Mouse (Mus musculus): ENCODE results near the gene Coq9. TPM values are rescaled to one million over a fixed set of nuclear protein-coding genes. Genes with fewer than 3 reads are reported as not detected.

Gene Coq9
- polyA plus RNA-seq, 2 experiments = 38.5 to 44.3 TPM

GRCm38 (mm10) chr8:94810855-94811254 is 27.3 kb upstream of the Coq9 start:
- Histone ChIP-seq H3K27me3 (ENCODE audit: control insufficient read depth, insufficient read depth, low read length) (no peaks in the 10 kb centered on the region), H3K9me3 (ENCODE audit: control insufficient read depth, low read length) (no peaks in the 10 kb centered on the region), H3K4me3 (ENCODE audit: insufficient read depth in 1 of 2, low read depth in 2 of 2, low read length in 2 of 2) (no peak overlapping the region), H3K4me1 (replicated peaks; ENCODE audit: control insufficient read depth in 2 of 2, insufficient read depth in 2 of 2, low read length in 1 of 2) (peaks cover 4% of the 10 kb centered on the region in 2 experiments; a peak in 1 of 4 replicates), H3K9ac (replicated peaks) (no peak overlapping the region), H3K4me2 (ENCODE audit: low read depth) (no peak overlapping the region), H3K36me3 (replicated peaks; ENCODE audit: control insufficient read depth, insufficient read depth, low read depth) (no peaks in the 10 kb centered on the region), H3K27ac (no peak overlapping the region)
- DNase-seq (ENCODE audit: low read depth in 3 of 3, low spot score in 3 of 3) (no peak), ATAC-seq (ENCODE audit: insufficient read depth) (no peak)
- TF ChIP-seq EP300 (IDR thresholded peaks at IDR 0.05; ENCODE audit: low read depth) (no peak), CTCF (IDR thresholded peaks at IDR 0.05; ENCODE audit: low read depth) (no peak)
- 68% methylated on average over 5 of the region's 5 CpGs for WGBS (ENCODE audit: insufficient replicate concordance)

DNA sequence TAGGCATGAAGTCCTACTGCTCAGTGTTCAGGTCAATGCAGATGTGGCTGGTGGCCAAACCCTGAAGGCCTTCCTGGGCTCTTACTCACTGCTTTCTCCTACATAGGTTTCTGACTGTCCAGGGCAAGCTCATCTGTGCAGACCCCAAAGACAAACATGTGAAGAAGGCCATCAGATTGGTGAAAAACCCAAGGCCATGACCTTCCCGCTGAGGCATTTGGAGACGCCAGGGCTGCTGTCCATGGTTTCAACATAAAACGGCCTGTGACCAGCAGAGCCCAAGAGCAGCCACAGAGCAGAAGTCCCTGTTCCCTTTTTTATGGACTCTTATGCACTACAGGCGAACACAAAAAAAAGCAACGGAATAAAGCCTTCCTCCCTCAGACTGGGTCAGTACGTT is 26.5 kb upstream of the Coq9 start:
- TF ChIP-seq CTCF (IDR thresholded peaks at IDR 0.05; ENCODE audit: low read depth) (no peak), EP300 (IDR thresholded peaks at IDR 0.05; ENCODE audit: low read depth) (no peak)
- 44% methylated on average over 6 of the region's 6 CpGs for WGBS (ENCODE audit: insufficient replicate concordance)
- Histone ChIP-seq H3K9ac (replicated peaks) (no peak overlapping the region), H3K4me2 (ENCODE audit: low read depth) (no peak overlapping the region), H3K36me3 (replicated peaks; ENCODE audit: control insufficient read depth, insufficient read depth, low read depth) (no peaks in the 10 kb centered on the region), H3K4me3 (ENCODE audit: insufficient read depth in 1 of 2, low read depth in 2 of 2, low read length in 2 of 2) (no peak overlapping the region), H3K4me1 (replicated peaks; ENCODE audit: control insufficient read depth in 2 of 2, insufficient read depth in 2 of 2, low read length in 1 of 2) (peaks cover 4% of the 10 kb centered on the region in 2 experiments; a peak in 1 of 4 replicates), H3K27ac (no peak overlapping the region), H3K27me3 (ENCODE audit: control insufficient read depth, insufficient read depth, low read length) (no peaks in the 10 kb centered on the region), H3K9me3 (ENCODE audit: control insufficient read depth, low read length) (no peaks in the 10 kb centered on the region)
- no peak for ATAC-seq (ENCODE audit: insufficient read depth)
- no peak for DNase-seq (ENCODE audit: low read depth in 3 of 3, low spot score in 3 of 3)

- peak; percentile 74 to 82 (median 78) for DNase-seq (ENCODE audit: low read depth in 3 of 3, low spot score in 3 of 3)
- ATAC-seq (ENCODE audit: insufficient read depth) = peak; percentile 57; the same call in 1 of the 2 replicates
- Histone ChIP-seq H3K4me1 (replicated peaks; ENCODE audit: control insufficient read depth in 2 of 2, insufficient read depth in 2 of 2, low read length in 1 of 2) (peaks cover 4% of the 10 kb centered on the region in 2 experiments; a peak in 1 of 4 replicates), H3K9ac (replicated peaks) (no peak overlapping the region), H3K27ac (no peak overlapping the region), H3K4me2 (ENCODE audit: low read depth) (no peak overlapping the region), H3K9me3 (ENCODE audit: control insufficient read depth, low read length) (no peaks in the 10 kb centered on the region), H3K36me3 (replicated peaks; ENCODE audit: control insufficient read depth, insufficient read depth, low read depth) (no peaks in the 10 kb centered on the region), H3K4me3 (ENCODE audit: insufficient read depth in 1 of 2, low read depth in 2 of 2, low read length in 2 of 2) (no peak overlapping the region), H3K27me3 (ENCODE audit: control insufficient read depth, insufficient read depth, low read length) (no peaks in the 10 kb centered on the region)
- 30% methylated on average over 6 of the region's 6 CpGs for WGBS (ENCODE audit: insufficient replicate concordance)
- TF ChIP-seq CTCF (IDR thresholded peaks at IDR 0.05; ENCODE audit: low read depth) (peak; percentile 76), EP300 (IDR thresholded peaks at IDR 0.05; ENCODE audit: low read depth) (no peak; the same call in 1 of the 2 replicates)
Observed at GRCm38 (mm10) chr8:94812645-94813098, 25.4 kb upstream of the Coq9 start.

DNA sequence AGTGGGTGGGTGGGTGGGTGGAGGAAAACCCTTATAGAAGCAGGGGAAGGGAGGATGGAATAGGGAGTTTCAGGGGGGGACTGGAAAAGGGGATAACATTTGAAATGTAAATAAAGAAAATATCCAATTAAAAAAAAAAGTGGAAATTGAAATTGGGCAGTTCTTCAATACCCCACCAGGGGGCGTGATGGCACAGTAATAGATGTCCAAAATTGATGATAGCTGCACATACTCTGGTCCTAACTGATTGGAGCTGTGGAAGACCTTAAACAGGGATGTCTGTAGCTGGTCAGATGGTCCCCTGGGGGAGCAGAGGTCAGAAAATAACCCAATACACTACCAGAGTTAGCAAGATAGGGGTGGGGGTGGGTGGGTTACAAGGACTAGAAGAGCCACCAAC is 23.6 kb upstream of the Coq9 start:
- Histone ChIP-seq H3K9ac (replicated peaks) (no peak overlapping the region), H3K27me3 (ENCODE audit: control insufficient read depth, insufficient read depth, low read length) (no peaks in the 10 kb centered on the region), H3K27ac (no peak overlapping the region), H3K4me2 (ENCODE audit: low read depth) (no peak overlapping the region), H3K36me3 (replicated peaks; ENCODE audit: control insufficient read depth, insufficient read depth, low read depth) (no peaks in the 10 kb centered on the region), H3K9me3 (ENCODE audit: control insufficient read depth, low read length) (no peaks in the 10 kb centered on the region), H3K4me3 (ENCODE audit: insufficient read depth in 1 of 2, low read depth in 2 of 2, low read length in 2 of 2) (no peak overlapping the region), H3K4me1 (replicated peaks; ENCODE audit: control insufficient read depth in 2 of 2, insufficient read depth in 2 of 2, low read length in 1 of 2) (no peaks in the 10 kb centered on the region; a peak in 1 of 4 replicates)
- TF ChIP-seq CTCF (IDR thresholded peaks at IDR 0.05; ENCODE audit: low read depth) (peak; percentile 73), EP300 (IDR thresholded peaks at IDR 0.05; ENCODE audit: low read depth) (no peak)
- WGBS (ENCODE audit: insufficient replicate concordance) = 0% methylated on average over 1 of the region's 1 CpGs
- ATAC-seq (ENCODE audit: insufficient read depth) (no peak), DNase-seq (ENCODE audit: low read depth in 3 of 3, low spot score in 3 of 3) (no peak)

- Histone ChIP-seq H3K9ac (replicated peaks) (no peak overlapping the region), H3K4me1 (replicated peaks; ENCODE audit: control insufficient read depth in 2 of 2, insufficient read depth in 2 of 2, low read length in 1 of 2) (peaks cover 0 to 7% of the 10 kb centered on the region in 2 experiments; a peak in 2 of 4 replicates), H3K4me3 (ENCODE audit: insufficient read depth in 1 of 2, low read depth in 2 of 2, low read length in 2 of 2) (no peak overlapping the region), H3K36me3 (replicated peaks; ENCODE audit: control insufficient read depth, insufficient read depth, low read depth) (peaks cover 11% of the 10 kb centered on the region), H3K9me3 (ENCODE audit: control insufficient read depth, low read length) (no peaks in the 10 kb centered on the region), H3K27ac (no peak overlapping the region), H3K27me3 (ENCODE audit: control insufficient read depth, insufficient read depth, low read length) (no peaks in the 10 kb centered on the region), H3K4me2 (ENCODE audit: low read depth) (no peak overlapping the region)
- no peak for ATAC-seq (ENCODE audit: insufficient read depth)
- TF ChIP-seq CTCF (IDR thresholded peaks at IDR 0.05; ENCODE audit: low read depth) (no peak), EP300 (IDR thresholded peaks at IDR 0.05; ENCODE audit: low read depth) (no peak)
- DNase-seq (ENCODE audit: low read depth in 3 of 3, low spot score in 3 of 3) = no peak
- 49% methylated on average over 11 of the region's 11 CpGs for WGBS (ENCODE audit: insufficient replicate concordance)
Observed at GRCm38 (mm10) chr8:94817933-94818332, 20.2 kb upstream of the Coq9 start.
